Mouse (Mus musculus) heart, postnatal 10 days (tissue): Measurements from ENCODE around the gene Mxd3. TPM values are rescaled to one million over a fixed set of nuclear protein-coding genes. Genes with fewer than 3 reads are reported as not detected.

Experiments
- DNase-seq, 2 experiments: peaks; one replicate each; pipeline ENCODE4 v3.0.0; 2021
- intact Hi-C: fragments of 180-260 bp; cut with DNase I; formaldehyde crosslinking; loops from one replicate; pipeline ENCODE4 v1.15.1; 2025
- total RNA-seq, 2 experiments: library from RNA; stranded (reverse); gene quantifications; 2 replicates each; pipeline ENCODE4 v1.2.3; 2021

Mxd3 gene
- total RNA-seq, 2 experiments from 2014 or later = 7.0 to 7.3 TPM

GRCm38 (mm10) chr13:55335701-55336100 lies 6.1 kb upstream of the Mxd3 start:
- no peak for DNase-seq
- intact Hi-C loops = no loop called here

GRCm38 (mm10) chr13:55332331-55332730 lies 2.7 kb upstream of the Mxd3 start:
- no peak for DNase-seq
- intact Hi-C loops = no loop called here

- no peak for DNase-seq
- intact Hi-C loops = no loop called here
Measured at GRCm38 (mm10) chr13:55330567-55331400, 1.2 kb upstream of the Mxd3 start.

GRCm38 (mm10) chr13:55329109-55329682 lies 427 bp downstream of the Mxd3 start:
- peak in 1 of 2 experiments; percentile 56 for DNase-seq
- intact Hi-C loops = loop anchor here (2.0 kb wide), 1 partner anchor 32 kb away; no protein-coding TSS in a partner anchor

GRCm38 (mm10) chr13:55328641-55329040 lies 982 bp downstream of the Mxd3 start:
- intact Hi-C loops = loop anchor here (2.0 kb wide), 1 partner anchor 32 kb away; no protein-coding TSS in a partner anchor
- no peak for DNase-seq

GRCm38 (mm10) chr13:55328171-55328570 lies 1.5 kb downstream of the Mxd3 start:
- no peak for DNase-seq
- intact Hi-C loops = loop anchor here (2.0 kb wide), 1 partner anchor 33 kb away; no protein-coding TSS in a partner anchor

GRCm38 (mm10) chr13:55327633-55328032 lies 2.0 kb downstream of the Mxd3 start:
- intact Hi-C loops = loop anchor here (2.0 kb wide), 1 partner anchor 33 kb away; no protein-coding TSS in a partner anchor

GRCm38 (mm10) chr13:55327169-55327568 lies 2.5 kb downstream of the Mxd3 start:
- intact Hi-C loops = no loop called here
- no peak for DNase-seq

More at GRCm38 (mm10) chr13:55327633-55328032, 2.0 kb downstream of the Mxd3 start:
- peak; percentile 89 to 93 for DNase-seq

GRCm38 (mm10) chr13:55325596-55325995 lies 4.0 kb downstream of the Mxd3 start:
- intact Hi-C loops = no loop called here
- DNase-seq = no peak

GRCm38 (mm10) chr13:55322130-55322825 lies 7.3 kb downstream of the Mxd3 start:
- DNase-seq = peak; percentile 38 to 51
- intact Hi-C loops = no loop called here

- peak; percentile 93 to 94 for DNase-seq
- intact Hi-C loops = no loop called here
Measured at GRCm38 (mm10) chr13:55321434-55322129, 8.0 kb downstream of the Mxd3 start, which contains the start of gene Rab24. Rab24 (minus strand) TSS chr13:55321946.

- intact Hi-C loops = no loop called here
- DNase-seq = peak in 1 of 2 experiments; percentile 29
Measured at GRCm38 (mm10) chr13:55319931-55320533, 9.6 kb downstream of the Mxd3 start, which contains the start of gene Prelid1. Prelid1 (plus strand) TSS chr13:55320500.

GRCm38 (mm10) chr13:55318351-55318750 lies 11.3 kb downstream of the Mxd3 start:
- intact Hi-C loops = no loop called here
- DNase-seq = no peak

GRCm38 (mm10) chr13:55314891-55315412 lies 14.7 kb downstream of the Mxd3 start:
- intact Hi-C loops = no loop called here
- DNase-seq = no peak

GRCm38 (mm10) chr13:55313051-55313450 lies 16.6 kb downstream of the Mxd3 start:
- intact Hi-C loops = no loop called here
- DNase-seq = no peak

- intact Hi-C loops = no loop called here
- no peak for DNase-seq
Measured at GRCm38 (mm10) chr13:55312028-55312630, 17.5 kb downstream of the Mxd3 start.

- intact Hi-C loops = no loop called here
- no peak for DNase-seq
Measured at GRCm38 (mm10) chr13:55300913-55301312, 28.7 kb downstream of the Mxd3 start.

- no peak for DNase-seq
- intact Hi-C loops = no loop called here
Measured at GRCm38 (mm10) chr13:55296760-55297159, 32.9 kb downstream of the Mxd3 start.

GRCm38 (mm10) chr13:55288854-55289253 lies 40.8 kb downstream of the Mxd3 start:
- intact Hi-C loops = no loop called here
- peak in 1 of 2 experiments; percentile 7 for DNase-seq
